Mouse (Mus musculus) CH12.LX (cell line): ENCODE measurements at regions not wholly inside any gene's neighbourhood (a gene's known extent, or its start where the extent isn't known, plus 50 kb on each side); places are given as distances from the start of the nearest gene placed in this dataset.

Experiments
- DNase-seq: peaks from one replicate; pipeline ENCODE4 v3.0.0-alpha.2; 2013; ENCODE audit errors: extremely low read depth
- H3K27ac ChIP-seq: 2 replicates; pipeline ENCODE4 v1.5.1; 2012; ENCODE audit warnings: low read depth, mild to moderate bottlenecking, control low read depth, moderate library complexity; ENCODE audit not compliant: insufficient read depth
- H3K27me3 ChIP-seq: replicated peaks from 2 replicates; pipeline ENCODE3; 2012; ENCODE audit warnings: inconsistent platforms
- H3K36me3 ChIP-seq, 2 experiments: replicated peaks in 1 of 2; 2 replicates each; pipeline versions ENCODE3 to v1.6.1; 2012; ENCODE audit warnings: inconsistent platforms in 1 of 2, low read length in 1 of 2, mild to moderate bottlenecking in 1 of 2, mixed read lengths in 1 of 2, moderate library complexity in 1 of 2; ENCODE audit not compliant: control insufficient read depth in 1 of 2, insufficient read depth in 1 of 2
- H3K4me1 ChIP-seq, 2 experiments: 2 replicates each; pipeline ENCODE4 v1.6.1; 2012; ENCODE audit warnings: inconsistent platforms in 1 of 2, moderate library complexity in 1 of 2; ENCODE audit not compliant: insufficient read depth in 2 of 2, control insufficient read depth in 1 of 2
- H3K4me2 ChIP-seq: 2 replicates; pipeline ENCODE4 v1.6.1; 2012; ENCODE audit warnings: low read depth, mild to moderate bottlenecking, control low read depth; ENCODE audit not compliant: poor library complexity, insufficient read depth, severe bottlenecking
- H3K4me3 ChIP-seq, 3 experiments: fragments of 150-350 bp in 1 of 3; sonication (generic) in 1 of 3; replicated peaks in 1 of 3; 2 replicates each; pipeline versions ENCODE3 to v1.5.1; 2011 to 2012; ENCODE audit warnings: low read depth in 2 of 3, low read length in 2 of 3, mild to moderate bottlenecking in 2 of 3, moderate library complexity in 2 of 3, control low read depth in 1 of 3, improper control_type of control experiment in 1 of 3, inconsistent platforms in 1 of 3, mixed read lengths in 1 of 3; ENCODE audit not compliant: poor library complexity in 1 of 3
- H3K79me2 ChIP-seq: replicated peaks from 2 replicates; pipeline ENCODE4 v1.6.1; 2012; ENCODE audit warnings: mild to moderate bottlenecking, moderate library complexity; ENCODE audit not compliant: control insufficient read depth, poor library complexity, insufficient read depth, severe bottlenecking; ENCODE audit errors: extremely low read depth
- H3K9ac ChIP-seq: 2 replicates; pipeline ENCODE4 v1.6.1; 2012; ENCODE audit warnings: low read depth, mild to moderate bottlenecking, control low read depth, moderate library complexity; ENCODE audit not compliant: insufficient read depth
- H3K9me3 ChIP-seq: replicated peaks from 2 replicates; pipeline ENCODE3; 2012; ENCODE audit warnings: low read length, inconsistent platforms, mixed read lengths
- BHLHE40 ChIP-seq: IDR thresholded peaks from 2 replicates; pipeline ENCODE4 v1.6.1; 2011; ENCODE audit warnings: mild to moderate bottlenecking, low read depth, low read length, improper control_type of control experiment
- CHD1 ChIP-seq: IDR thresholded peaks from 2 replicates; pipeline ENCODE4 v1.6.1; 2012; ENCODE audit warnings: low read depth, low read length, improper control_type of control experiment, inconsistent platforms
- CHD2 ChIP-seq: IDR thresholded peaks from 2 replicates; pipeline ENCODE4 v1.6.1; 2011; ENCODE audit warnings: low read length, improper control_type of control experiment
- ELF1 ChIP-seq: IDR thresholded peaks from 2 replicates; pipeline ENCODE4 v1.6.1; 2014; ENCODE audit warnings: low read depth, mild to moderate bottlenecking, inconsistent platforms, low read length, improper control_type of control experiment
- EP300 ChIP-seq: IDR thresholded peaks from 2 replicates; pipeline ENCODE4 v1.6.1; 2011; ENCODE audit warnings: low read length, improper control_type of control experiment
- GABPA ChIP-seq: IDR thresholded peaks from 2 replicates; pipeline ENCODE4 v1.6.1; 2012; ENCODE audit warnings: low read depth, low read length, improper control_type of control experiment, inconsistent platforms; ENCODE audit not compliant: insufficient replicate concordance
- HCFC1 ChIP-seq: IDR thresholded peaks from 2 replicates; pipeline ENCODE4 v1.6.1; 2012; ENCODE audit warnings: low read depth, mild to moderate bottlenecking, inconsistent platforms, low read length, improper control_type of control experiment
- IRF4 ChIP-seq: IDR thresholded peaks from 2 replicates; pipeline ENCODE4 v1.6.1; 2014; ENCODE audit warnings: low read depth, mild to moderate bottlenecking, inconsistent platforms, low read length, improper control_type of control experiment
- JUN ChIP-seq: IDR thresholded peaks from 2 replicates; pipeline ENCODE4 v1.6.1; 2011; ENCODE audit warnings: low read depth, mild to moderate bottlenecking, low read length, improper control_type of control experiment, moderate library complexity; ENCODE audit not compliant: insufficient read depth
- JUND ChIP-seq: conservative IDR thresholded peaks from 2 replicates; pipeline ENCODE4 v1.6.1; 2011; ENCODE audit warnings: low read depth, low read length, improper control_type of control experiment
- MAFK ChIP-seq: IDR thresholded peaks from 2 replicates; pipeline ENCODE4 v1.6.1; 2011; ENCODE audit warnings: low read length, improper control_type of control experiment; ENCODE audit not compliant: insufficient replicate concordance
- MAX ChIP-seq: IDR thresholded peaks from 2 replicates; pipeline ENCODE4 v1.6.1; 2011; ENCODE audit warnings: low read length, improper control_type of control experiment
- MEF2A ChIP-seq: IDR thresholded peaks from 2 replicates; pipeline ENCODE4 v1.6.1; 2014; ENCODE audit warnings: low read depth, mild to moderate bottlenecking, inconsistent platforms, low read length, improper control_type of control experiment, borderline replicate concordance
- MYC ChIP-seq: IDR thresholded peaks from 2 replicates; pipeline ENCODE4 v1.6.1; 2011; ENCODE audit warnings: low read depth, mild to moderate bottlenecking, improper control_type of control experiment, low read length
- RAD21 ChIP-seq: IDR thresholded peaks from 2 replicates; pipeline ENCODE4 v1.6.1; 2011; ENCODE audit warnings: low read depth, mild to moderate bottlenecking, low read length, improper control_type of control experiment, moderate library complexity
- RCOR1 ChIP-seq: conservative IDR thresholded peaks from 2 replicates; pipeline ENCODE4 v1.6.1; 2012; ENCODE audit warnings: low read depth, mild to moderate bottlenecking, inconsistent platforms, low read length, improper control_type of control experiment
- SIN3A ChIP-seq: IDR thresholded peaks from 2 replicates; pipeline ENCODE4 v1.6.1; 2012; ENCODE audit warnings: low read length, improper control_type of control experiment, inconsistent platforms
- UBTF ChIP-seq: IDR thresholded peaks from 2 replicates; pipeline ENCODE4 v1.6.1; 2012; ENCODE audit warnings: low read depth, mild to moderate bottlenecking, inconsistent platforms, low read length, improper control_type of control experiment, moderate library complexity
- ZKSCAN1 ChIP-seq: IDR thresholded peaks from 2 replicates; pipeline ENCODE4 v1.6.1; 2012; ENCODE audit warnings: low read depth, inconsistent platforms, low read length, improper control_type of control experiment, borderline replicate concordance
- ZNF384 ChIP-seq: IDR thresholded peaks from 2 replicates; pipeline ENCODE4 v1.6.1; 2012; ENCODE audit warnings: low read depth, low read length, improper control_type of control experiment, inconsistent platforms
- dilution Hi-C: fragments of 300-500 bp; cut with MboI; formaldehyde crosslinking; loops from 2 replicates; pipeline ENCODE4 v1.14.3; 2020; ENCODE audit warnings: low sequenced_read_pairs; ENCODE audit not compliant: extremely low pct_unique_long_range_greater_than_20kb, extremely low pct_ligation_motif_present
- in situ Hi-C: fragments of 300-500 bp; cut with MboI; formaldehyde crosslinking; loops from 3 replicates; pipeline ENCODE4 v1.14.3; 2019; ENCODE audit warnings: low sequenced_read_pairs, low pct_ligation_motif_present, low pct_unique_long_range_greater_than_20kb, mixed read lengths

GRCm38 (mm10) chr9:5623396-5623795, 278.2 kb downstream of the Casp12 start:
- H3K27ac ChIP-seq, result no peak overlapping the region
- H3K9me3 ChIP-seq, result no peaks in the 10 kb centered on the region
- DNase-seq, result peak; percentile 58
- no peaks in the 10 kb centered on the region for H3K27me3 ChIP-seq
- in situ Hi-C loops (no loop called here), dilution Hi-C loops (no loop called here)
- no peaks in the 10 kb centered on the region for H3K36me3 ChIP-seq
- no peak overlapping the region for H3K4me3 ChIP-seq
- peaks cover 0 to 6% of the 10 kb centered on the region in 2 experiments; a peak in 2 of 4 replicates for H3K4me1 ChIP-seq
- H3K4me2 ChIP-seq, result peak overlapping the region; percentile 56; the same call in 1 of the 2 replicates
- H3K79me2 ChIP-seq, result no peaks in the 10 kb centered on the region
- no peak overlapping the region for H3K9ac ChIP-seq
- TF ChIP-seq UBTF, result no peak
- no peak for TF ChIP-seq HCFC1
- peak; percentile 91 for TF ChIP-seq JUN
- TF ChIP-seq RAD21, result no peak
- peak; percentile 98 for TF ChIP-seq IRF4
- no peak for TF ChIP-seq CHD1
- TF ChIP-seq MYC, result 0 out of 2 replicates have a peak, but pooled peaks have one; percentile 29
- no peak for TF ChIP-seq ELF1
- TF ChIP-seq ZNF384, result peak; percentile 35; the same call in 1 of the 2 replicates
- TF ChIP-seq MAX, result no peak
- no peak for TF ChIP-seq SIN3A
- TF ChIP-seq RCOR1, result peak; percentile 84; the same call in 1 of the 2 replicates
- 0 out of 2 replicates have a peak, but pooled peaks have one; percentile 22 for TF ChIP-seq MEF2A
- peak; percentile 50 for TF ChIP-seq BHLHE40
- no peak for TF ChIP-seq MAFK
- TF ChIP-seq GABPA, result no peak
- peak; percentile 97 for TF ChIP-seq EP300
- peak; percentile 98 for TF ChIP-seq JUND

GRCm38 (mm10) chr9:5627521-5627920, 282.3 kb downstream of the Casp12 start:
- no peaks in the 10 kb centered on the region for H3K27me3 ChIP-seq
- H3K9ac ChIP-seq, result no peak overlapping the region
- H3K4me3 ChIP-seq, result no peak overlapping the region
- DNase-seq, result no peak
- in situ Hi-C loops (no loop called here), dilution Hi-C loops (no loop called here)
- no peak overlapping the region for H3K27ac ChIP-seq
- H3K79me2 ChIP-seq, result no peaks in the 10 kb centered on the region
- no peaks in the 10 kb centered on the region for H3K9me3 ChIP-seq
- peaks cover 0 to 10% of the 10 kb centered on the region in 2 experiments; a peak in 2 of 4 replicates for H3K4me1 ChIP-seq
- TF ChIP-seq ZKSCAN1 (no peak), ZNF384 (no peak), SIN3A (no peak), CHD2 (no peak)
- H3K4me2 ChIP-seq, result no peak overlapping the region
- H3K36me3 ChIP-seq, result no peaks in the 10 kb centered on the region
